Mouse (Mus musculus) hindbrain, postnatal 0 days (tissue): ENCODE results near the gene Ccdc142. TPM values are rescaled to one million over a fixed set of nuclear protein-coding genes. Genes with fewer than 3 reads are reported as not detected.

Experiments used
- ATAC-seq: fragments of 200-750 bp; cut with Nextera tagmentation; 2 replicates; pipeline ENCODE4 v1.8.0; 2017; ENCODE audit warnings: mild to moderate bottlenecking, moderate TSS enrichment, moderate library complexity
- DNase-seq: peaks from one replicate; pipeline ENCODE4 v3.0.0-alpha.2; 2015; ENCODE audit warnings: low spot score
- H3K27ac ChIP-seq: fragments of 300-500 bp; sonication (generic); 2 replicates; pipeline ENCODE4 v1.5.1; 2014; ENCODE audit warnings: mild to moderate bottlenecking
- H3K27me3 ChIP-seq: fragments of 300-500 bp; sonication (generic); 2 replicates; pipeline ENCODE4 v1.6.1; 2014; ENCODE audit warnings: low read length, mixed read lengths; ENCODE audit not compliant: insufficient read depth
- H3K36me3 ChIP-seq: fragments of 300-500 bp; sonication (generic); 2 replicates; pipeline ENCODE4 v1.6.1; 2014; ENCODE audit warnings: low read length, mixed read lengths; ENCODE audit not compliant: insufficient read depth
- H3K4me1 ChIP-seq: fragments of 300-500 bp; sonication (generic); 2 replicates; pipeline ENCODE4 v1.6.1; 2014; ENCODE audit warnings: antibody characterized with exemption, low read length, mixed read lengths; ENCODE audit not compliant: insufficient read depth
- H3K4me2 ChIP-seq: fragments of 300-500 bp; sonication (generic); 2 replicates; pipeline ENCODE4 v1.6.1; 2014; ENCODE audit warnings: low read depth, mild to moderate bottlenecking, low read length, moderate library complexity, mixed read lengths
- H3K4me3 ChIP-seq: fragments of 300-500 bp; sonication (generic); 2 replicates; pipeline ENCODE4 v1.5.1; 2014; ENCODE audit warnings: low read length
- H3K9ac ChIP-seq: fragments of 300-500 bp; sonication (generic); replicated peaks from 2 replicates; pipeline ENCODE4 v1.6.1; 2014; ENCODE audit warnings: mild to moderate bottlenecking, low read length, moderate library complexity, mixed read lengths
- H3K9me3 ChIP-seq: fragments of 300-500 bp; sonication (generic); 2 replicates; pipeline ENCODE4 v1.6.1; 2016; ENCODE audit warnings: low read length, mixed read lengths
- CTCF ChIP-seq: IDR thresholded peaks from 2 replicates; pipeline ENCODE4 v1.5.1; 2016; ENCODE audit warnings: antibody characterized with exemption, control low read depth, low read depth
- WGBS: fragments of 180-500 bp; shearing (Covaris S2); extraction: QIAGEN DNeasy Blood & Tissue Kit; methylation state at CpG from one replicate; pipeline ENCODE4 v1.1.7; 2014; 5-methylcytosine and 5-hydroxymethylcytosine counted together
- polyA plus RNA-seq: library from polyadenylated mRNA; unstranded; fragments of >200 nt; fragmentation: Nextera tagmentation; extraction: Ambion mirVana; gene quantifications from 2 replicates; pipeline ENCODE4 v1.2.1, GENCODE M21; 2015
- total RNA-seq: library from RNA; depleted of rRNA; stranded (reverse); fragments of >200 nt; gene quantifications from 2 replicates; pipeline ENCODE4 v1.2.3, GENCODE M21; 2014; rRNA removed

Gene Ccdc142
- 12.7 and 19.9 TPM in 2 replicates for total RNA-seq
- polyA plus RNA-seq = 4.7 TPM in 2 replicates

- peak; percentile 80 for TF ChIP-seq CTCF
- under 1% methylated on average over 25 of the region's 25 CpGs for WGBS
- ATAC-seq = peak; percentile 93
- Histone ChIP-seq H3K4me3 (peak within 1 kb of the TSS; percentile 75), H3K36me3 (peaks cover 3% of the 10 kb centered on the region; the same call in 1 of the 2 replicates), H3K27ac (peak within 1 kb of the TSS; percentile 91), H3K4me1 (peaks cover 15% of the 10 kb centered on the region), H3K4me2 (peak within 1 kb of the TSS; percentile 90), H3K27me3 (no peaks in the 10 kb centered on the region), H3K9ac (peak within 1 kb of the TSS; percentile 80), H3K9me3 (no peaks in the 10 kb centered on the region)
- peak; percentile 94 for DNase-seq
These were observed at the start of gene Ccdc142, which contains the start of gene Gm42688 for GRCm38 (mm10) chr6:83101316-83101687. Gene Ccdc142, plus strand, starts transcription at chr6:83101601. Gene Gm42688, plus strand, starts transcription at chr6:83101617.

- 0 out of 2 replicates have a peak, but pooled peaks have one; percentile 1 for TF ChIP-seq CTCF
- Histone ChIP-seq H3K27ac (peak overlapping the region; percentile 86), H3K9me3 (no peaks in the 10 kb centered on the region), H3K9ac (peak overlapping the region; percentile 89), H3K4me1 (peaks cover 18% of the 10 kb centered on the region), H3K4me2 (peak overlapping the region; percentile 90), H3K4me3 (peak overlapping the region; percentile 91), H3K27me3 (no peaks in the 10 kb centered on the region), H3K36me3 (no peaks in the 10 kb centered on the region)
- DNase-seq (peak; percentile 56), ATAC-seq (no peak)
- 2% methylated on average over 26 of the region's 26 CpGs for WGBS
These were observed 48.1 kb upstream of the Ccdc142 start for GRCm38 (mm10) chr6:83053136-83053960.

- H3K4me1 ChIP-seq = peaks cover 18% of the 10 kb centered on the region
- peak within 1 kb of the TSS; percentile 90 for H3K4me2 ChIP-seq
- H3K9me3 ChIP-seq = no peaks in the 10 kb centered on the region
- ATAC-seq (peak; percentile 98), DNase-seq (peak; percentile 99)
- no peaks in the 10 kb centered on the region for H3K36me3 ChIP-seq
- peak within 1 kb of the TSS; percentile 89 for H3K9ac ChIP-seq
- TF ChIP-seq CTCF = no peak
- WGBS = under 1% methylated on average over 62 of the region's 64 CpGs
- H3K27me3 ChIP-seq = no peaks in the 10 kb centered on the region
- peak within 1 kb of the TSS; percentile 86 for H3K27ac ChIP-seq
- H3K4me3 ChIP-seq = peak within 1 kb of the TSS; percentile 91
These were observed 47.1 kb upstream of the Ccdc142 start, which contains the start of gene Aup1 for GRCm38 (mm10) chr6:83054074-83054851. Gene Aup1, plus strand, starts transcription at chr6:83054521.

GRCm38 (mm10) chr6:83054871-83055431, 46.5 kb upstream of the Ccdc142 start, which contains the start of gene Htra2:
Gene Htra2, minus strand, starts transcription at chr6:83055273.
- Histone ChIP-seq H3K9ac (peak within 1 kb of the TSS; percentile 89), H3K36me3 (no peaks in the 10 kb centered on the region), H3K27me3 (no peaks in the 10 kb centered on the region), H3K4me3 (peak within 1 kb of the TSS; percentile 91), H3K4me1 (peaks cover 18% of the 10 kb centered on the region), H3K4me2 (peak within 1 kb of the TSS; percentile 90), H3K27ac (peak within 1 kb of the TSS; percentile 86), H3K9me3 (no peaks in the 10 kb centered on the region)
- ATAC-seq = peak; percentile 13; the same call in 1 of the 2 replicates
- WGBS = 0% methylated on average over 50 of the region's 50 CpGs
- DNase-seq = peak; percentile 30
- TF ChIP-seq CTCF = peak; percentile 55

GRCm38 (mm10) chr6:83057790-83058189, 43.6 kb upstream of the Ccdc142 start, which contains the start of gene Dqx1:
Gene Dqx1, plus strand, starts transcription at chr6:83057844.
- 52% methylated on average over 3 of the region's 3 CpGs for WGBS
- peak; percentile 47 for DNase-seq
- ATAC-seq = no peak
- Histone ChIP-seq H3K9ac (no peak within 1 kb of the TSS), H3K36me3 (no peaks in the 10 kb centered on the region), H3K4me1 (peaks cover 13% of the 10 kb centered on the region), H3K9me3 (no peaks in the 10 kb centered on the region), H3K4me2 (no peak within 1 kb of the TSS), H3K27me3 (peaks cover 15% of the 10 kb centered on the region), H3K27ac (no peak within 1 kb of the TSS), H3K4me3 (no peak within 1 kb of the TSS)
- TF ChIP-seq CTCF = no peak

GRCm38 (mm10) chr6:83058725-83059124, 42.7 kb upstream of the Ccdc142 start:
- Histone ChIP-seq H3K27ac (no peak overlapping the region), H3K4me2 (no peak overlapping the region), H3K9me3 (no peaks in the 10 kb centered on the region), H3K4me1 (peaks cover 9% of the 10 kb centered on the region), H3K4me3 (no peak overlapping the region), H3K27me3 (peaks cover 24% of the 10 kb centered on the region), H3K9ac (no peak overlapping the region), H3K36me3 (no peaks in the 10 kb centered on the region)
- 77% methylated on average over 2 of the region's 2 CpGs for WGBS
- DNase-seq (no peak), ATAC-seq (no peak)
- no peak for TF ChIP-seq CTCF
